Mouse (Mus musculus) midbrain, postnatal 0 days (tissue): ENCODE data around the gene Cpox. TPM values are rescaled to one million over a fixed set of nuclear protein-coding genes. Genes with fewer than 3 reads are reported as not detected.

Experiments used
- ATAC-seq: fragments of 200-750 bp; cut with Nextera tagmentation; 2 replicates; pipeline ENCODE4 v1.8.0; 2017; ENCODE audit warnings: moderate number of reproducible peaks, mild to moderate bottlenecking, moderate TSS enrichment, moderate library complexity; ENCODE audit not compliant: low FRiP score
- DNase-seq: peaks from one replicate; pipeline ENCODE4 v3.0.0-alpha.2; 2015; ENCODE audit warnings: low spot score
- H3K27ac ChIP-seq: fragments of 300-500 bp; sonication (generic); 2 replicates; pipeline ENCODE4 v1.5.1; 2014; ENCODE audit warnings: low read depth, mild to moderate bottlenecking, low read length, mixed read lengths
- H3K27me3 ChIP-seq: fragments of 300-500 bp; sonication (generic); 2 replicates; pipeline ENCODE4 v1.6.1; 2014; ENCODE audit warnings: low read length, control low read depth, mixed read lengths; ENCODE audit not compliant: insufficient read depth
- H3K36me3 ChIP-seq: fragments of 300-500 bp; sonication (generic); 2 replicates; pipeline ENCODE4 v1.6.1; 2014; ENCODE audit warnings: low read length, control low read depth, mixed read lengths; ENCODE audit not compliant: insufficient read depth
- H3K4me1 ChIP-seq: fragments of 300-500 bp; sonication (generic); 2 replicates; pipeline ENCODE4 v1.6.1; 2014; ENCODE audit warnings: mild to moderate bottlenecking, control low read depth, antibody characterized with exemption, low read length, mixed read lengths; ENCODE audit not compliant: insufficient read depth
- H3K4me2 ChIP-seq: fragments of 300-500 bp; sonication (generic); 2 replicates; pipeline ENCODE4 v1.6.1; 2014; ENCODE audit warnings: low read depth, mild to moderate bottlenecking, low read length, mixed read lengths; ENCODE audit not compliant: poor library complexity, severe bottlenecking
- H3K4me3 ChIP-seq: fragments of 300-500 bp; sonication (generic); 2 replicates; pipeline ENCODE4 v1.5.1; 2014; ENCODE audit warnings: low read depth, mild to moderate bottlenecking, low read length, moderate library complexity
- H3K9ac ChIP-seq: fragments of 300-500 bp; sonication (generic); replicated peaks from 2 replicates; pipeline ENCODE4 v1.6.1; 2014; ENCODE audit warnings: mild to moderate bottlenecking, low read length, moderate library complexity, mixed read lengths; ENCODE audit not compliant: poor library complexity, severe bottlenecking
- H3K9me3 ChIP-seq: fragments of 300-500 bp; sonication (generic); 2 replicates; pipeline ENCODE4 v1.6.1; 2016; ENCODE audit warnings: low read length, control low read depth
- CTCF ChIP-seq: IDR thresholded peaks from 2 replicates; pipeline ENCODE4 v1.5.1; 2016; ENCODE audit warnings: antibody characterized with exemption, mild to moderate bottlenecking
- WGBS: fragments of 180-500 bp; shearing (Covaris S2); extraction: QIAGEN DNeasy Blood & Tissue Kit; methylation state at CpG from one replicate; pipeline ENCODE4 v1.1.7; 2014; 5-methylcytosine and 5-hydroxymethylcytosine counted together
- polyA plus RNA-seq: library from polyadenylated mRNA; unstranded; fragments of >200 nt; fragmentation: Nextera tagmentation; extraction: Ambion mirVana; gene quantifications from 2 replicates; pipeline ENCODE4 v1.2.1, GENCODE M21; 2015
- total RNA-seq: library from RNA; depleted of rRNA; stranded (reverse); fragments of >200 nt; gene quantifications from 2 replicates; pipeline ENCODE4 v1.2.3, GENCODE M21; 2014

Cpox gene
- total and polyA plus RNA-seq, 2 experiments from 2014 or later, result 12.4 to 14.9 TPM

GRCm38 (mm10) chr16:58696796-58697195 lies 26.7 kb downstream of the Cpox start:
- no peak overlapping the region for H3K4me2 ChIP-seq
- 89% methylated on average over 3 of the region's 3 CpGs for WGBS
- TF ChIP-seq CTCF, result no peak
- no peak overlapping the region for H3K4me3 ChIP-seq
- no peak overlapping the region for H3K9ac ChIP-seq
- no peaks in the 10 kb centered on the region for H3K9me3 ChIP-seq
- no peaks in the 10 kb centered on the region for H3K27me3 ChIP-seq
- DNase-seq, result no peak
- H3K27ac ChIP-seq, result no peak overlapping the region
- no peaks in the 10 kb centered on the region for H3K36me3 ChIP-seq
- ATAC-seq, result no peak
- no peaks in the 10 kb centered on the region for H3K4me1 ChIP-seq

GRCm38 (mm10) chr16:58697261-58697660 lies 27.2 kb downstream of the Cpox start:
- no peaks in the 10 kb centered on the region for H3K36me3 ChIP-seq
- 96% methylated on average over 1 of the region's 1 CpGs for WGBS
- H3K27me3 ChIP-seq, result no peaks in the 10 kb centered on the region
- no peak overlapping the region for H3K9ac ChIP-seq
- TF ChIP-seq CTCF, result no peak
- H3K4me2 ChIP-seq, result no peak overlapping the region
- no peaks in the 10 kb centered on the region for H3K9me3 ChIP-seq
- H3K4me3 ChIP-seq, result no peak overlapping the region
- no peak overlapping the region for H3K27ac ChIP-seq
- ATAC-seq, result no peak
- no peaks in the 10 kb centered on the region for H3K4me1 ChIP-seq
- no peak for DNase-seq

- Histone ChIP-seq H3K9me3 (no peaks in the 10 kb centered on the region), H3K9ac (no peak overlapping the region), H3K4me2 (no peak overlapping the region), H3K4me1 (no peaks in the 10 kb centered on the region), H3K4me3 (no peak overlapping the region), H3K36me3 (no peaks in the 10 kb centered on the region), H3K27ac (no peak overlapping the region), H3K27me3 (no peaks in the 10 kb centered on the region)
- no peak for DNase-seq
- no peak for TF ChIP-seq CTCF
- WGBS, result 82% methylated on average over 6 of the region's 6 CpGs
- ATAC-seq, result no peak
Measured at GRCm38 (mm10) chr16:58700174-58700573, 30.1 kb downstream of the Cpox start.

GRCm38 (mm10) chr16:58700816-58701424 lies 30.8 kb downstream of the Cpox start:
- Histone ChIP-seq H3K9ac (no peak overlapping the region), H3K4me1 (no peaks in the 10 kb centered on the region), H3K27me3 (no peaks in the 10 kb centered on the region), H3K4me2 (no peak overlapping the region), H3K9me3 (no peaks in the 10 kb centered on the region), H3K4me3 (no peak overlapping the region), H3K36me3 (no peaks in the 10 kb centered on the region), H3K27ac (no peak overlapping the region)
- WGBS, result 90% methylated on average over 12 of the region's 12 CpGs
- no peak for DNase-seq
- TF ChIP-seq CTCF, result no peak
- ATAC-seq, result no peak

- no peak overlapping the region for H3K4me3 ChIP-seq
- WGBS, result 76% methylated on average over 6 of the region's 6 CpGs
Measured at GRCm38 (mm10) chr16:58701779-58702178, 31.7 kb downstream of the Cpox start.

GRCm38 (mm10) chr16:58702329-58702932 lies 32.3 kb downstream of the Cpox start:
- no peak overlapping the region for H3K9ac ChIP-seq
- H3K27me3 ChIP-seq, result no peaks in the 10 kb centered on the region
- H3K36me3 ChIP-seq, result no peaks in the 10 kb centered on the region
- no peak overlapping the region for H3K4me3 ChIP-seq
- H3K9me3 ChIP-seq, result no peaks in the 10 kb centered on the region
- TF ChIP-seq CTCF, result no peak
- no peak overlapping the region for H3K4me2 ChIP-seq
- no peak overlapping the region for H3K27ac ChIP-seq
- DNase-seq, result no peak
- no peaks in the 10 kb centered on the region for H3K4me1 ChIP-seq
- WGBS, result 86% methylated on average over 10 of the region's 10 CpGs
- no peak for ATAC-seq

More at GRCm38 (mm10) chr16:58701779-58702178, 31.7 kb downstream of the Cpox start:
- DNase-seq (no peak), ATAC-seq (no peak)
- Histone ChIP-seq H3K4me1 (no peaks in the 10 kb centered on the region), H3K36me3 (no peaks in the 10 kb centered on the region), H3K9ac (no peak overlapping the region), H3K4me2 (no peak overlapping the region), H3K27ac (no peak overlapping the region), H3K27me3 (no peaks in the 10 kb centered on the region), H3K9me3 (no peaks in the 10 kb centered on the region)
- no peak for TF ChIP-seq CTCF
